In the genomic region with DNA sequence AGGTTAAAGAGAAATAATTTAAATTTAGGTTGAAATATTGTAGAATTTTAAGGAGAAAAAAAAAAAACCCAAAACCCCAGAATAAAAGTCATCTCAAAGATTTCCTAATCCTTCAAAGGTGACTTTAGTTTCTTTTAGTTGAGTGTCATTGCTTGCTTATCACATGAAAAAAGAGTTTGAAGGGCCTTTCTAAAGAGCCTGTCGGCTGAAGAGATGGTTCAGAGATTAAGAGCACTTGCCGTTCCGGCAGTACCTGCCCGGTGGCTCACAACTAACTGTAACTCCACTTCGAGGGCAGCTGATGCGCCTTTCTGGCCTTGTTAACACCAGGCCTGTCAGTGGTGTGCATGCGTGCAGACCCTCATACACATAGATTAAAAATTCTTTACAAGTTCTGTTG, we compare ENCODE assay signal across 14 mouse cellular contexts. TPM values are rescaled to one million over a fixed set of nuclear protein-coding genes. Genes with fewer than 3 reads are reported as not detected.
DNase-seq lines count a peak whose midpoint lies in the region; ATAC-seq and TF ChIP-seq lines count a peak whose summit lies in the region.
"Had no signal": no experiment of that assay in that cellular context is flagged by ENCODE, and none has a peak within 500 bp of the region (broad histone marks: within the 10 kb centered on the region; RNA-seq: fewer than 3 reads in every experiment).

No protein-coding gene starts in this region.

- no peak for TF ChIP-seq POLR2A in myocyte (IDR thresholded peaks at IDR 0.05; ENCODE audit: insufficient read length, low read depth)

- DNase-seq in heart, adult 8-10 months (ENCODE audit: low spot score): no peak
- peak; percentile 45 for DNase-seq in lung, embryonic 14.5 days
- DNase-seq in lung, postnatal 14 days: no peak
- DNase-seq: cerebellum, adult 8-10 months had no signal

- no peak overlapping the region for H3ac ChIP-seq in myocyte (ENCODE audit: control insufficient read depth, insufficient read length)

- peaks cover 9% of the 10 kb centered on the region for H3K79me2 ChIP-seq in myocyte (ENCODE audit: control insufficient read depth, insufficient read depth)

- H3K36me3 ChIP-seq in heart, embryonic 15.5 days: no peaks in the 10 kb centered on the region
- no peaks in the 10 kb centered on the region for H3K36me3 ChIP-seq in lung, embryonic 14.5 days (ENCODE audit: insufficient read depth)
- H3K36me3 ChIP-seq in limb, embryonic 13.5 days: no peaks in the 10 kb centered on the region
- H3K36me3 ChIP-seq in myocyte (ENCODE audit: control insufficient read depth, insufficient read depth): no peaks in the 10 kb centered on the region

- H3K9ac ChIP-seq in heart, embryonic 15.5 days: no peak overlapping the region
- no peak overlapping the region for H3K9ac ChIP-seq in lung, embryonic 14.5 days
- no peak overlapping the region for H3K9ac ChIP-seq in limb, embryonic 13.5 days
- H3K9ac ChIP-seq: forebrain, postnatal 0 days; liver, embryonic 14.5 days had no signal

- peaks cover 14% of the 10 kb centered on the region for H3K4me1 ChIP-seq in heart, embryonic 15.5 days (replicated peaks)
- peaks cover 33% of the 10 kb centered on the region for H3K4me1 ChIP-seq in lung, embryonic 14.5 days (ENCODE audit: insufficient read depth)
- peaks cover 44% of the 10 kb centered on the region for H3K4me1 ChIP-seq in limb, embryonic 13.5 days

- no peak for TF ChIP-seq CTCF in lung, embryonic 14.5 days (IDR thresholded peaks at IDR 0.05; ENCODE audit: low read depth)

- H3K4me3 ChIP-seq in heart, embryonic 15.5 days: no peak overlapping the region
- no peak overlapping the region for H3K4me3 ChIP-seq in lung, embryonic 14.5 days (ENCODE audit: low read depth, low read length)
- no peak overlapping the region for H3K4me3 ChIP-seq in limb, embryonic 13.5 days
- no peak overlapping the region for H3K4me3 ChIP-seq in myocyte
- H3K4me3 ChIP-seq: left cerebral cortex, adult 2 months; megakaryocyte, embryonic 14.5 days had no signal

- H3K27ac ChIP-seq in heart, embryonic 15.5 days: peak overlapping the region; percentile 51; the same call in 1 of the 2 replicates
- peak overlapping the region; percentile 51 for H3K27ac ChIP-seq in lung, embryonic 14.5 days (ENCODE audit: low read depth)
- H3K27ac ChIP-seq in limb, embryonic 13.5 days: peak overlapping the region; percentile 28; the same call in 1 of the 2 replicates
- H3K27ac ChIP-seq: left cerebral cortex, adult 2 months; liver, embryonic 14.5 days had no signal

- no peaks in the 10 kb centered on the region for H3K27me3 ChIP-seq in heart, embryonic 15.5 days
- no peaks in the 10 kb centered on the region for H3K27me3 ChIP-seq in lung, embryonic 14.5 days (ENCODE audit: insufficient read depth, low read length)
- H3K27me3 ChIP-seq in limb, embryonic 13.5 days: no peaks in the 10 kb centered on the region
- H3K27me3 ChIP-seq in myocyte (ENCODE audit: control insufficient read depth, insufficient read depth, insufficient read length): no peaks in the 10 kb centered on the region
- H3K27me3 ChIP-seq: megakaryocyte, embryonic 14.5 days had no signal

- no peaks in the 10 kb centered on the region for H3K9me3 ChIP-seq in heart, embryonic 15.5 days (replicated peaks)
- no peaks in the 10 kb centered on the region for H3K9me3 ChIP-seq in lung, embryonic 14.5 days (ENCODE audit: low read depth, low read length)
- no peaks in the 10 kb centered on the region for H3K9me3 ChIP-seq in limb, embryonic 13.5 days

- peak overlapping the region; percentile 30; the same call in 1 of the 2 replicates for H3K4me2 ChIP-seq in heart, embryonic 15.5 days
- H3K4me2 ChIP-seq in lung, embryonic 14.5 days: peak overlapping the region; percentile 18; the same call in 1 of the 2 replicates
- no peak overlapping the region for H3K4me2 ChIP-seq in limb, embryonic 13.5 days (replicated peaks)
- peak overlapping the region; percentile 20 for H3K4me2 ChIP-seq in myocyte (ENCODE audit: low read depth)

- no peak for ATAC-seq in heart, embryonic 15.5 days (replicated peaks; ENCODE audit: insufficient number of reproducible peaks, insufficient read depth, low FRiP score, low read depth)
- ATAC-seq in lung, embryonic 14.5 days (ENCODE audit: insufficient read depth): no peak
- ATAC-seq in limb, embryonic 13.5 days (ENCODE audit: low FRiP score, low read depth): no peak
- no peak for ATAC-seq in inflammation-experienced regulatory T-cells, adult 6 months
- ATAC-seq: forebrain, postnatal 0 days; intestine, postnatal 0 days; midbrain, embryonic 16.5 days had no signal

- 40% methylated on average over 7 of the region's 7 CpGs for WGBS in heart, embryonic 15.5 days
- 32% methylated on average over 7 of the region's 7 CpGs for WGBS in lung, embryonic 14.5 days
- WGBS in limb, embryonic 13.5 days: 86% methylated on average over 7 of the region's 7 CpGs

TF ChIP-seq in myocyte, 11 proteins besides CTCF, POLR2A, EP300 and RAD21:
- TF ChIP-seq USF1 (IDR thresholded peaks at IDR 0.05; ENCODE audit: low read depth): no peak
- no peak for TF ChIP-seq MYOD1 (IDR thresholded peaks at IDR 0.05; ENCODE audit: control insufficient read depth in 1 of 3, insufficient read length in 2 of 3, low read depth in 2 of 3)
- no peak for TF ChIP-seq SRF (IDR thresholded peaks at IDR 0.05; ENCODE audit: control insufficient read depth, insufficient read length, low read depth)
- TF ChIP-seq E2F4 (IDR thresholded peaks at IDR 0.05; ENCODE audit: insufficient read depth): no peak
- no peak for TF ChIP-seq TCF12 (IDR thresholded peaks at IDR 0.05; ENCODE audit: insufficient read depth, poor library complexity, severe bottlenecking)
- no peak for TF ChIP-seq CEBPB (IDR thresholded peaks at IDR 0.05; ENCODE audit: insufficient read depth, poor library complexity, severe bottlenecking)
- TF ChIP-seq POLR2AphosphoS2 (IDR thresholded peaks at IDR 0.05; ENCODE audit: insufficient read length, low read depth): no peak
- no peak for TF ChIP-seq REST (IDR thresholded peaks at IDR 0.05; ENCODE audit: insufficient read depth, insufficient read length)
- TF ChIP-seq TCF3 (IDR thresholded peaks at IDR 0.05; ENCODE audit: insufficient read length, low read depth): no peak
- no peak for TF ChIP-seq MYOG (IDR thresholded peaks at IDR 0.05; ENCODE audit: control insufficient read depth in 1 of 3, insufficient read depth in 1 of 3, insufficient read length in 2 of 3, low read depth in 2 of 3)
- TF ChIP-seq MAX (IDR thresholded peaks at IDR 0.05; ENCODE audit: low read depth): no peak
TF ChIP-seq in myocyte: peak in this region for 0.

RNA-seq across cellular contexts. Expression of a gene that starts 41.2 kb away (rescaled TPM):
- polyA plus RNA-seq in heart, embryonic 15.5 days (2015; fragmentation: Nextera tagmentation; extraction: Ambion mirVana): 4.8 and 6.5 TPM in 2 replicates
- 1 to 10 TPM; 4.7 to 6.4 (median 5.5) TPM for total RNA-seq in heart, adult 8-10 months (2022)
- polyA plus RNA-seq in lung, embryonic 14.5 days (2014; fragmentation: Nextera tagmentation; extraction: Ambion mirVana): 21.2 and 22.5 TPM in 2 replicates
- 11.4 and 12.8 TPM in 2 replicates for polyA plus RNA-seq in limb, embryonic 13.5 days (2015; fragmentation: Nextera tagmentation; extraction: Ambion mirVana)
- polyA plus RNA-seq in myocyte (2012; fragmentation: generic; extraction: Trizol): 4.2 TPM
- 1 to 10 TPM; 6.4 to 9.2 (median 6.4) TPM for polyA plus RNA-seq in inflammation-experienced regulatory T-cells, adult 6 months (2017; shearing (Covaris generic))
